Mouse (Mus musculus) inflammation-experienced regulatory T-cells, adult 16 weeks (primary cell): ENCODE measurements around the gene Klk1. TPM values are rescaled to one million over a fixed set of nuclear protein-coding genes. Genes with fewer than 3 reads are reported as not detected.

Experiments
- polyA plus RNA-seq: library from polyadenylated mRNA; unstranded; fragments of 100-300 nt; shearing (Covaris generic); gene quantifications from one replicate; pipeline ENCODE4 v1.2.1, GENCODE M21; 2017

Klk1 gene
- not detected for polyA plus RNA-seq

GRCm38 (mm10) chr7:44225076-44225475 lies at the start of gene Klk1:
Gene Klk1 (plus strand): TSS chr7:44225360.

GRCm38 (mm10) chr7:44187936-44188335 lies 37.2 kb upstream of the Klk1 start, which contains the start of gene Klk1b24:
Gene Klk1b24 (plus strand): TSS chr7:44188236.

GRCm38 (mm10) chr7:44197891-44198290 lies 27.3 kb upstream of the Klk1 start, which contains the start of gene Klk1b3:
Gene Klk1b3 (plus strand): TSS chr7:44198191.

GRCm38 (mm10) chr7:44207135-44207534 lies 18.0 kb upstream of the Klk1 start, which contains the start of gene Klk1b4:
Gene Klk1b4 (plus strand): TSS chr7:44207435.

GRCm38 (mm10) chr7:44215645-44216044 lies 9.5 kb upstream of the Klk1 start, which contains the start of gene Klk1b5:
Gene Klk1b5 (plus strand): TSS chr7:44215945.

GRCm38 (mm10) chr7:44235909-44236308 lies 10.7 kb downstream of the Klk1 start, which contains the start of gene Gm36864:
Gene Gm36864 (plus strand): TSS chr7:44236177.

GRCm38 (mm10) chr7:44246055-44246983 lies 21.2 kb downstream of the Klk1 start, which contains the start of the genes 1700028J19Rik and 2410002F23Rik:
Gene 1700028J19Rik (minus strand): TSS chr7:44246695.
Gene 2410002F23Rik (plus strand): TSS chr7:44246722.

GRCm38 (mm10) chr7:44257278-44257677 lies 32.1 kb downstream of the Klk1 start, which contains the start of gene Acp4:
Gene Acp4 (minus strand): TSS chr7:44257378.

GRCm38 (mm10) chr7:44261147-44261546 lies 36.0 kb downstream of the Klk1 start, which contains the start of gene Gm15517:
Gene Gm15517 (plus strand): TSS chr7:44261447.

Other genes starting within 250 kb of the Klk1 start
- 0.73 TPM for gene Klk1b9, start 249.3 kb upstream of the Klk1 start, polyA plus RNA-seq
- not detected for gene Klk1b11, start 229.5 kb upstream of the Klk1 start, polyA plus RNA-seq
- not detected for gene Klk1b26, start 213.2 kb upstream of the Klk1 start, polyA plus RNA-seq
- gene Klk1b27, start 173.1 kb upstream of the Klk1 start, polyA plus RNA-seq, result 4.1 TPM
- not detected for gene Klk1b21, start 123.0 kb upstream of the Klk1 start, polyA plus RNA-seq
- not detected for gene Klk1b22, start 112.7 kb upstream of the Klk1 start, polyA plus RNA-seq
- not detected for gene Klk1b16, start 88.6 kb upstream of the Klk1 start, polyA plus RNA-seq
- not detected for gene Klk1b24, start 37.1 kb upstream of the Klk1 start, polyA plus RNA-seq
- gene Klk1b3, start 27.2 kb upstream of the Klk1 start, polyA plus RNA-seq, result not detected
- not detected for gene Klk1b4, start 17.9 kb upstream of the Klk1 start, polyA plus RNA-seq
- gene Klk1b5, start 9.4 kb upstream of the Klk1 start, polyA plus RNA-seq, result not detected
- not detected for gene Gm36864, start 10.8 kb downstream of the Klk1 start, polyA plus RNA-seq
- gene 1700028J19Rik, start 21.3 kb downstream of the Klk1 start, polyA plus RNA-seq, result 1.4 TPM
- 201 TPM for gene 2410002F23Rik, start 21.4 kb downstream of the Klk1 start, polyA plus RNA-seq
- gene Acp4, start 32.0 kb downstream of the Klk1 start, polyA plus RNA-seq, result 0.27 TPM
- not detected for gene Gm15517, start 36.1 kb downstream of the Klk1 start, polyA plus RNA-seq
- 0.45 TPM for gene Clec11a, start 81.5 kb downstream of the Klk1 start, polyA plus RNA-seq
- gene Shank1, start 84.9 kb downstream of the Klk1 start, polyA plus RNA-seq, result 0.26 TPM
- gene Syt3, start 158.7 kb downstream of the Klk1 start, polyA plus RNA-seq, result 0.43 TPM
- gene 1700008O03Rik, start 160.5 kb downstream of the Klk1 start, polyA plus RNA-seq, result 1.3 TPM
- not detected for gene Lrrc4b, start 203.7 kb downstream of the Klk1 start, polyA plus RNA-seq
- gene Aspdh, start 240.0 kb downstream of the Klk1 start, polyA plus RNA-seq, result not detected
- 137 TPM for gene Josd2, start 242.6 kb downstream of the Klk1 start, polyA plus RNA-seq